In genomic region chr4:99660981-99661380, GRCm38 (mm10) we compare ENCODE assay signal across 9 mouse cellular contexts. TPM values are rescaled to one million over a fixed set of nuclear protein-coding genes. Genes with fewer than 3 reads are reported as not detected.
A peak's percentile ranks its signal among the peaks of the same experiment; 100 is the strongest.
DNase-seq lines count a peak whose midpoint lies in the region; ATAC-seq and TF ChIP-seq lines count a peak whose summit lies in the region.
"Had no signal": no experiment of that assay in that cellular context is flagged by ENCODE, and none has a peak within 500 bp of the region (broad histone marks: within the 10 kb centered on the region; RNA-seq: fewer than 3 reads in every experiment).

No protein-coding gene starts in this region.

- H3K27ac ChIP-seq in limb, embryonic 10.5 days, result no peak overlapping the region
- no peak overlapping the region for H3K27ac ChIP-seq in midbrain, postnatal 0 days (ENCODE audit: low read depth, low read length)

- under 1% methylated on average over 11 of the region's 11 CpGs for WGBS in limb, embryonic 10.5 days
- WGBS in midbrain, postnatal 0 days, result 1% methylated on average over 11 of the region's 11 CpGs

- H3K4me2 ChIP-seq in midbrain, postnatal 0 days (ENCODE audit: low read depth, low read length, poor library complexity, severe bottlenecking), result no peak overlapping the region

- H3K9ac ChIP-seq in midbrain, postnatal 0 days (replicated peaks; ENCODE audit: low read length, poor library complexity, severe bottlenecking), result no peak overlapping the region

- peak; percentile 71 to 77 for DNase-seq in layer of hippocampus, postnatal 10 days (ENCODE audit: low spot score in 2 of 2)
- DNase-seq in layer of hippocampus, adult 9-10 months (ENCODE audit: low spot score), result no peak
- DNase-seq in NIH3T3 (ENCODE audit: low read depth), result peak; percentile 81
- peak; percentile 81 for DNase-seq in embryo, embryonic 9.5 days (ENCODE audit: extremely low spot score)
- DNase-seq in heart, postnatal 14 days, result peak; percentile 64 to 79
- DNase-seq in limb, embryonic 10.5 days (ENCODE audit: low spot score), result peak; percentile 87
- peak; percentile 78 for DNase-seq in midbrain, postnatal 0 days (ENCODE audit: low spot score)

- peaks cover 100% of the 10 kb centered on the region for H3K27me3 ChIP-seq in limb, embryonic 10.5 days (ENCODE audit: low read depth, poor library complexity, severe bottlenecking)
- peaks cover 63% of the 10 kb centered on the region for H3K27me3 ChIP-seq in midbrain, postnatal 0 days (ENCODE audit: insufficient read depth, low read length)

- intact Hi-C loops in heart, postnatal 14 days (cut with DNase I), result loop anchor here (5.0 kb wide), 1 partner anchor 106 kb away; no protein-coding TSS in a partner anchor

- ATAC-seq in midbrain, postnatal 0 days (ENCODE audit: low FRiP score), result no peak
- ATAC-seq in activated CD4-positive, CD25-positive, alpha-beta regulatory T cell, adult 4 months, result no peak

- no peaks in the 10 kb centered on the region for H3K36me3 ChIP-seq in limb, embryonic 10.5 days
- no peaks in the 10 kb centered on the region for H3K36me3 ChIP-seq in midbrain, postnatal 0 days (ENCODE audit: insufficient read depth, low read length)

- H3K4me1 ChIP-seq in limb, embryonic 10.5 days, result peaks cover 31% of the 10 kb centered on the region
- no peaks in the 10 kb centered on the region for H3K4me1 ChIP-seq in midbrain, postnatal 0 days (ENCODE audit: insufficient read depth, low read length)

- no peak overlapping the region for H3K4me3 ChIP-seq in limb, embryonic 10.5 days
- no peak overlapping the region for H3K4me3 ChIP-seq in midbrain, postnatal 0 days (ENCODE audit: low read depth, low read length)

- peak; percentile 72 for TF ChIP-seq CTCF in midbrain, postnatal 0 days (IDR thresholded peaks at IDR 0.05)

- H3K9me3 ChIP-seq in limb, embryonic 10.5 days (replicated peaks), result no peaks in the 10 kb centered on the region
- no peaks in the 10 kb centered on the region for H3K9me3 ChIP-seq in midbrain, postnatal 0 days (ENCODE audit: low read length)

RNA-seq across cellular contexts. Expression of gene Foxd3, which starts 4.9 kb away (rescaled TPM):
- not detected for total RNA-seq in layer of hippocampus, postnatal 10 days (2021)
- 1 to 10 TPM in 1 of 2 experiments, under 1 TPM in 1; 0.90 to 1.1 TPM for total RNA-seq in heart, postnatal 14 days (2021)
- polyA plus RNA-seq in limb, embryonic 10.5 days (2016; fragmentation: Nextera tagmentation; extraction: Ambion mirVana), result 0.06 and 0.08 TPM in 2 replicates
- 0.71 and 1.0 TPM in 2 replicates for total RNA-seq in midbrain, postnatal 0 days (2014; rRNA removed)
- not detected in 2 replicates for polyA plus RNA-seq in midbrain, postnatal 0 days (2015; fragmentation: Nextera tagmentation; extraction: Ambion mirVana)
- polyA plus RNA-seq in activated CD4-positive, CD25-positive, alpha-beta regulatory T cell, adult 4 months (2017; shearing (Covaris generic)), result not detected
- total RNA-seq: neutrophil, adult 5-6 weeks had no signal

RNA-seq across cellular contexts. Expression of gene Alg6, which starts 54.5 kb away (rescaled TPM):
- 10 to 100 TPM; 12.9 to 17.1 TPM for total RNA-seq in layer of hippocampus, postnatal 10 days (2021)
- 1 to 10 TPM; 5.6 to 9.3 TPM for total RNA-seq in heart, postnatal 14 days (2021)
- 18.5 and 19.0 TPM in 2 replicates for polyA plus RNA-seq in limb, embryonic 10.5 days (2016; fragmentation: Nextera tagmentation; extraction: Ambion mirVana)
- 18.2 and 29.5 TPM in 2 replicates for total RNA-seq in midbrain, postnatal 0 days (2014; rRNA removed)
- polyA plus RNA-seq in midbrain, postnatal 0 days (2015; fragmentation: Nextera tagmentation; extraction: Ambion mirVana), result 13.9 and 14.2 TPM in 2 replicates
- 10 to 100 TPM; 10.4 to 10.5 TPM for polyA plus RNA-seq in activated CD4-positive, CD25-positive, alpha-beta regulatory T cell, adult 4 months (2017; shearing (Covaris generic))
